Mouse (Mus musculus): ENCODE results near the gene Nfya. TPM values are rescaled to one million over a fixed set of nuclear protein-coding genes. Genes with fewer than 3 reads are reported as not detected.
"Not testable (repeated sequence)": the region's sequence is repeated elsewhere in the genome, so short reads cannot be mapped to it uniquely, and the experiment has no call there.

Nfya gene
- polyA plus RNA-seq, 1 experiment: 1.3 TPM

- Histone ChIP-seq H3K4me1 (ENCODE audit: control insufficient read depth) (peaks cover 39% of the 10 kb centered on the region), H3K9me3 (ENCODE audit: control insufficient read depth, low read length) (no peaks in the 10 kb centered on the region), H3K36me3 (ENCODE audit: control insufficient read depth) (no peaks in the 10 kb centered on the region), H3K27me3 (ENCODE audit: control insufficient read depth) (no peaks in the 10 kb centered on the region), H3K4me3 (replicated peaks) (no peak overlapping the region)
- no peak for TF ChIP-seq TAL1 (IDR thresholded peaks at IDR 0.05; ENCODE audit: low read length)
- no peak for TF ChIP-seq GATA1 (IDR thresholded peaks at IDR 0.05; ENCODE audit: low read length)
Observed at GRCm38 (mm10) chr17:48362966-48363365, 46.7 kb downstream of the Nfya start.

GRCm38 (mm10) chr17:48362346-48362745, 47.4 kb downstream of the Nfya start:
- Histone ChIP-seq H3K9me3 (ENCODE audit: control insufficient read depth, low read length) (no peaks in the 10 kb centered on the region), H3K27me3 (ENCODE audit: control insufficient read depth) (no peaks in the 10 kb centered on the region), H3K36me3 (ENCODE audit: control insufficient read depth) (no peaks in the 10 kb centered on the region), H3K4me1 (ENCODE audit: control insufficient read depth) (peaks cover 39% of the 10 kb centered on the region), H3K4me3 (replicated peaks) (no peak overlapping the region)
- TF ChIP-seq TAL1 (IDR thresholded peaks at IDR 0.05; ENCODE audit: low read length): no peak
- TF ChIP-seq GATA1 (IDR thresholded peaks at IDR 0.05; ENCODE audit: low read length): no peak

GRCm38 (mm10) chr17:48360462-48360861, 49.2 kb downstream of the Nfya start:
- no peaks in the 10 kb centered on the region for H3K36me3 ChIP-seq (ENCODE audit: control insufficient read depth)
- H3K27me3 ChIP-seq (ENCODE audit: control insufficient read depth): no peaks in the 10 kb centered on the region
- no peaks in the 10 kb centered on the region for H3K9me3 ChIP-seq (ENCODE audit: control insufficient read depth, low read length)
- TF ChIP-seq GATA1 (IDR thresholded peaks at IDR 0.05; ENCODE audit: low read length) (no peak), TAL1 (IDR thresholded peaks at IDR 0.05; ENCODE audit: low read length) (no peak)
- peaks cover 39% of the 10 kb centered on the region for H3K4me1 ChIP-seq (ENCODE audit: control insufficient read depth)
- H3K4me3 ChIP-seq (replicated peaks): peak overlapping the region; percentile 21

GRCm38 (mm10) chr17:48359616-48360015, 50.1 kb downstream of the Nfya start, which contains the start of gene Treml1:
Gene Treml1 (plus strand): TSS chr17:48359916.
- H3K4me1 ChIP-seq (ENCODE audit: control insufficient read depth): peaks cover 37% of the 10 kb centered on the region
- H3K36me3 ChIP-seq (ENCODE audit: control insufficient read depth): no peaks in the 10 kb centered on the region
- H3K27me3 ChIP-seq (ENCODE audit: control insufficient read depth): no peaks in the 10 kb centered on the region
- TF ChIP-seq GATA1 (IDR thresholded peaks at IDR 0.05; ENCODE audit: low read length) (no peak), TAL1 (IDR thresholded peaks at IDR 0.05; ENCODE audit: low read length) (no peak)
- H3K9me3 ChIP-seq (ENCODE audit: control insufficient read depth, low read length): no peaks in the 10 kb centered on the region
- H3K4me3 ChIP-seq (replicated peaks): peak within 1 kb of the TSS; percentile 21

GRCm38 (mm10) chr17:48357892-48358291, 51.8 kb downstream of the Nfya start:
- no peaks in the 10 kb centered on the region for H3K9me3 ChIP-seq (ENCODE audit: control insufficient read depth, low read length)
- no peak for TF ChIP-seq GATA1 (IDR thresholded peaks at IDR 0.05; ENCODE audit: low read length)
- TF ChIP-seq TAL1 (IDR thresholded peaks at IDR 0.05; ENCODE audit: low read length): no peak
- peaks cover 22% of the 10 kb centered on the region for H3K4me1 ChIP-seq (ENCODE audit: control insufficient read depth)
- no peak overlapping the region for H3K4me3 ChIP-seq (replicated peaks)
- H3K36me3 ChIP-seq (ENCODE audit: control insufficient read depth): no peaks in the 10 kb centered on the region
- no peaks in the 10 kb centered on the region for H3K27me3 ChIP-seq (ENCODE audit: control insufficient read depth)

- peaks cover 14% of the 10 kb centered on the region for H3K4me1 ChIP-seq (ENCODE audit: control insufficient read depth)
- H3K36me3 ChIP-seq (ENCODE audit: control insufficient read depth): no peaks in the 10 kb centered on the region
- no peak for TF ChIP-seq TAL1 (IDR thresholded peaks at IDR 0.05; ENCODE audit: low read length)
- no peak for TF ChIP-seq GATA1 (IDR thresholded peaks at IDR 0.05; ENCODE audit: low read length)
- no peaks in the 10 kb centered on the region for H3K9me3 ChIP-seq (ENCODE audit: control insufficient read depth, low read length)
- H3K27me3 ChIP-seq (ENCODE audit: control insufficient read depth): no peaks in the 10 kb centered on the region
- no peak overlapping the region for H3K4me3 ChIP-seq (replicated peaks)
Observed at GRCm38 (mm10) chr17:48355822-48356221, 53.9 kb downstream of the Nfya start.

GRCm38 (mm10) chr17:48352976-48353375, 56.7 kb downstream of the Nfya start:
- not testable (repeated sequence) for H3K27me3 ChIP-seq (ENCODE audit: control insufficient read depth); H3K4me3 ChIP-seq (replicated peaks); H3K36me3 ChIP-seq (ENCODE audit: control insufficient read depth); H3K9me3 ChIP-seq (ENCODE audit: control insufficient read depth, low read length)
- H3K4me1 ChIP-seq (ENCODE audit: control insufficient read depth): peaks cover 16% of the 10 kb centered on the region; the same call in 1 of the 2 replicates

- no peaks in the 10 kb centered on the region for H3K36me3 ChIP-seq (ENCODE audit: control insufficient read depth)
- H3K4me1 ChIP-seq (ENCODE audit: control insufficient read depth): peaks cover 16% of the 10 kb centered on the region; the same call in 1 of the 2 replicates
- no peaks in the 10 kb centered on the region for H3K9me3 ChIP-seq (ENCODE audit: control insufficient read depth, low read length)
- no peak for TF ChIP-seq TAL1 (IDR thresholded peaks at IDR 0.05; ENCODE audit: low read length)
- no peak for TF ChIP-seq GATA1 (IDR thresholded peaks at IDR 0.05; ENCODE audit: low read length)
- no peak overlapping the region for H3K4me3 ChIP-seq (replicated peaks)
- no peaks in the 10 kb centered on the region; the same call in 1 of the 2 replicates for H3K27me3 ChIP-seq (ENCODE audit: control insufficient read depth)
Observed at GRCm38 (mm10) chr17:48350681-48351193, 59.0 kb downstream of the Nfya start.

GRCm38 (mm10) chr17:48347287-48347686, 62.4 kb downstream of the Nfya start:
- H3K9me3 ChIP-seq (ENCODE audit: control insufficient read depth, low read length): no peaks in the 10 kb centered on the region
- no peaks in the 10 kb centered on the region for H3K36me3 ChIP-seq (ENCODE audit: control insufficient read depth)
- no peaks in the 10 kb centered on the region; the same call in 1 of the 2 replicates for H3K27me3 ChIP-seq (ENCODE audit: control insufficient read depth)
- H3K4me1 ChIP-seq (ENCODE audit: control insufficient read depth): peaks cover 16% of the 10 kb centered on the region; the same call in 1 of the 2 replicates
- no peak for TF ChIP-seq TAL1 (IDR thresholded peaks at IDR 0.05; ENCODE audit: low read length)
- no peak for TF ChIP-seq GATA1 (IDR thresholded peaks at IDR 0.05; ENCODE audit: low read length)
- no peak overlapping the region for H3K4me3 ChIP-seq (replicated peaks)

- Histone ChIP-seq H3K9me3 (ENCODE audit: control insufficient read depth, low read length) (no peaks in the 10 kb centered on the region), H3K4me1 (ENCODE audit: control insufficient read depth) (peaks cover 20% of the 10 kb centered on the region), H3K27me3 (ENCODE audit: control insufficient read depth) (no peaks in the 10 kb centered on the region; the same call in 1 of the 2 replicates), H3K4me3 (replicated peaks) (no peak overlapping the region), H3K36me3 (ENCODE audit: control insufficient read depth) (no peaks in the 10 kb centered on the region)
- TF ChIP-seq TAL1 (IDR thresholded peaks at IDR 0.05; ENCODE audit: low read length) (no peak), GATA1 (IDR thresholded peaks at IDR 0.05; ENCODE audit: low read length) (no peak)
Observed at GRCm38 (mm10) chr17:48346834-48347233, 62.9 kb downstream of the Nfya start.
